16 mouse cellular contexts compared by ENCODE assay signal in genomic region chr16:24902111-24902510, GRCm38 (mm10).
"Had no signal": no experiment of that assay in that cellular context is flagged by ENCODE, and none has a peak within 500 bp of the region (broad histone marks: within the 10 kb centered on the region; RNA-seq: fewer than 3 reads in every experiment).

No protein-coding gene starts in this region.

- H3K27ac ChIP-seq: kidney, postnatal 0 days; layer of hippocampus, adult 2 months; limb, embryonic 12.5 days; liver, embryonic 12.5 days; neural tube, embryonic 15.5 days; stomach, postnatal 0 days had no signal

- H3K4me3 ChIP-seq: layer of hippocampus, adult 2 months; limb, embryonic 12.5 days; liver, embryonic 12.5 days; myocyte; neural tube, embryonic 15.5 days had no signal

- H3K9ac ChIP-seq: limb, embryonic 12.5 days; liver, embryonic 12.5 days; neural tube, embryonic 15.5 days had no signal

- DNase-seq: kidney, adult 8-10 months; kidney, postnatal 4 days; midbrain, embryonic 14.5 days; right cerebral cortex, adult 18-20 months; right cerebral cortex, postnatal 25 days; thymus, adult 18-20 months; thymus, postnatal 14 days had no signal

- H3K36me3 ChIP-seq: limb, embryonic 12.5 days; liver, embryonic 12.5 days; neural tube, embryonic 15.5 days had no signal

- H3K27me3 ChIP-seq: limb, embryonic 12.5 days; liver, embryonic 12.5 days; neural tube, embryonic 15.5 days had no signal

- H3K9me3 ChIP-seq: limb, embryonic 12.5 days; liver, embryonic 12.5 days; neural tube, embryonic 15.5 days had no signal

- H3K4me1 ChIP-seq: neural tube, embryonic 15.5 days had no signal

- ATAC-seq: inflammation-experienced regulatory T-cells, adult 6 months; liver, embryonic 12.5 days; lung, postnatal 0 days had no signal

- H3K4me2 ChIP-seq: limb, embryonic 12.5 days; liver, embryonic 12.5 days; neural tube, embryonic 15.5 days had no signal
